Mouse (Mus musculus): ENCODE measurements at regions not wholly inside any gene's neighbourhood (a gene's known extent, or its start where the extent isn't known, plus 50 kb on each side); places are given as distances from the start of the nearest gene placed in this dataset.
A peak's percentile ranks its signal among the peaks of the same experiment; 100 is the strongest.

GRCm38 (mm10) chr7:135823884-135824750, 108.0 kb upstream of the Mki67 start:
- no peaks in the 10 kb centered on the region for H3K9me3 ChIP-seq (replicated peaks)
- WGBS, result 38% methylated on average over 6 of the region's 6 CpGs
- H3K4me3 ChIP-seq (replicated peaks), result no peak overlapping the region
- no peaks in the 10 kb centered on the region for H3K27me3 ChIP-seq
- H3K36me3 ChIP-seq, result no peaks in the 10 kb centered on the region
- no peak overlapping the region for H3K27ac ChIP-seq
- no peak overlapping the region for H3K9ac ChIP-seq
- ATAC-seq (replicated peaks; ENCODE audit: low FRiP score), result no peak
- H3K4me2 ChIP-seq, result no peak overlapping the region
- 0 out of 2 replicates have a peak, but pooled peaks cover 2% of the 10 kb centered on the region for H3K4me1 ChIP-seq

GRCm38 (mm10) chr7:135829246-135829645, 113.1 kb upstream of the Mki67 start:
- Histone ChIP-seq H3K4me2 (no peak overlapping the region), H3K27ac (no peak overlapping the region), H3K4me3 (replicated peaks) (no peak overlapping the region), H3K4me1 (no peaks in the 10 kb centered on the region), H3K9ac (no peak overlapping the region), H3K27me3 (no peaks in the 10 kb centered on the region), H3K9me3 (replicated peaks) (no peaks in the 10 kb centered on the region), H3K36me3 (no peaks in the 10 kb centered on the region)
- ATAC-seq (replicated peaks; ENCODE audit: low FRiP score), result no peak
- 50% methylated on average over 2 of the region's 2 CpGs for WGBS

GRCm38 (mm10) chr7:135833425-135833824, 117.3 kb upstream of the Mki67 start:
- WGBS, result 76% methylated on average over 9 of the region's 9 CpGs
- ATAC-seq (replicated peaks; ENCODE audit: low FRiP score), result no peak

GRCm38 (mm10) chr7:135836808-135837733, 120.9 kb upstream of the Mki67 start:
- no peaks in the 10 kb centered on the region for H3K9me3 ChIP-seq (replicated peaks)
- no peak overlapping the region for H3K27ac ChIP-seq
- H3K4me3 ChIP-seq (replicated peaks), result no peak overlapping the region
- no peaks in the 10 kb centered on the region for H3K36me3 ChIP-seq
- peaks cover 7% of the 10 kb centered on the region for H3K4me1 ChIP-seq
- no peak overlapping the region for H3K9ac ChIP-seq
- WGBS, result 42% methylated on average over 12 of the region's 12 CpGs
- peak; percentile 83 for ATAC-seq (replicated peaks; ENCODE audit: low FRiP score)
- H3K4me2 ChIP-seq, result no peak overlapping the region
- H3K27me3 ChIP-seq, result peaks cover 30% of the 10 kb centered on the region; the same call in 1 of the 2 replicates

More at GRCm38 (mm10) chr7:135833425-135833824, 117.3 kb upstream of the Mki67 start:
- Histone ChIP-seq H3K27ac (no peak overlapping the region), H3K9me3 (replicated peaks) (no peaks in the 10 kb centered on the region), H3K36me3 (no peaks in the 10 kb centered on the region), H3K4me2 (no peak overlapping the region), H3K9ac (no peak overlapping the region), H3K4me1 (peaks cover 7% of the 10 kb centered on the region), H3K27me3 (peaks cover 21% of the 10 kb centered on the region; the same call in 1 of the 2 replicates), H3K4me3 (replicated peaks) (no peak overlapping the region)

- H3K9me3 ChIP-seq (replicated peaks), result no peaks in the 10 kb centered on the region
- no peak overlapping the region for H3K27ac ChIP-seq
- no peak overlapping the region for H3K9ac ChIP-seq
- no peaks in the 10 kb centered on the region for H3K36me3 ChIP-seq
- peaks cover 25% of the 10 kb centered on the region; the same call in 1 of the 2 replicates for H3K27me3 ChIP-seq
- H3K4me2 ChIP-seq, result no peak overlapping the region
- peaks cover 22% of the 10 kb centered on the region for H3K4me1 ChIP-seq
- H3K4me3 ChIP-seq (replicated peaks), result no peak overlapping the region
- WGBS, result 67% methylated on average over 5 of the region's 5 CpGs
- ATAC-seq (replicated peaks; ENCODE audit: low FRiP score), result no peak
Measured at GRCm38 (mm10) chr7:135844018-135844417, 127.9 kb upstream of the Mki67 start.

- no peaks in the 10 kb centered on the region for H3K9me3 ChIP-seq (replicated peaks)
- no peak for ATAC-seq (replicated peaks; ENCODE audit: low FRiP score)
- peaks cover 25% of the 10 kb centered on the region for H3K4me1 ChIP-seq
- H3K4me2 ChIP-seq, result no peak overlapping the region
- no peak overlapping the region for H3K27ac ChIP-seq
- H3K36me3 ChIP-seq, result no peaks in the 10 kb centered on the region
- H3K4me3 ChIP-seq (replicated peaks), result no peak overlapping the region
- H3K27me3 ChIP-seq, result peaks cover 18% of the 10 kb centered on the region
- no peak overlapping the region for H3K9ac ChIP-seq
- WGBS, result 56% methylated on average over 9 of the region's 9 CpGs
Measured at GRCm38 (mm10) chr7:135847304-135847703, 131.1 kb upstream of the Mki67 start.

- no peaks in the 10 kb centered on the region for H3K36me3 ChIP-seq
- H3K4me2 ChIP-seq, result no peak overlapping the region
- H3K27ac ChIP-seq, result peak overlapping the region; percentile 74
- H3K9ac ChIP-seq, result no peak overlapping the region
- peaks cover 26% of the 10 kb centered on the region for H3K4me1 ChIP-seq
- no peaks in the 10 kb centered on the region for H3K9me3 ChIP-seq (replicated peaks)
- ATAC-seq (replicated peaks; ENCODE audit: low FRiP score), result no peak
- H3K27me3 ChIP-seq, result peaks cover 25% of the 10 kb centered on the region
- no peak overlapping the region for H3K4me3 ChIP-seq (replicated peaks)
- 16% methylated on average over 4 of the region's 4 CpGs for WGBS
Measured at GRCm38 (mm10) chr7:135848170-135848569, 132.0 kb upstream of the Mki67 start.

- no peak overlapping the region for H3K4me3 ChIP-seq (replicated peaks)
- no peak for ATAC-seq (replicated peaks; ENCODE audit: low FRiP score)
- no peaks in the 10 kb centered on the region for H3K36me3 ChIP-seq
- H3K9ac ChIP-seq, result no peak overlapping the region
- peaks cover 25% of the 10 kb centered on the region for H3K27me3 ChIP-seq
- H3K4me2 ChIP-seq, result no peak overlapping the region
- 67% methylated on average over 5 of the region's 5 CpGs for WGBS
- H3K4me1 ChIP-seq, result peaks cover 32% of the 10 kb centered on the region
- no peaks in the 10 kb centered on the region for H3K9me3 ChIP-seq (replicated peaks)
- 0 out of 2 replicates have a peak overlapping the region, but pooled peaks have one; percentile 54 for H3K27ac ChIP-seq
Measured at GRCm38 (mm10) chr7:135848833-135849232, 132.7 kb upstream of the Mki67 start.

GRCm38 (mm10) chr7:135853127-135853813, 137.1 kb upstream of the Mki67 start:
- Histone ChIP-seq H3K9me3 (replicated peaks) (no peaks in the 10 kb centered on the region), H3K4me3 (replicated peaks) (peak overlapping the region; percentile 31), H3K9ac (peak overlapping the region; percentile 9; the same call in 1 of the 2 replicates), H3K27ac (no peak overlapping the region), H3K4me1 (peaks cover 22% of the 10 kb centered on the region), H3K36me3 (no peaks in the 10 kb centered on the region), H3K4me2 (peak overlapping the region; percentile 66), H3K27me3 (peaks cover 25% of the 10 kb centered on the region)
- peak; percentile 68 for ATAC-seq (replicated peaks; ENCODE audit: low FRiP score)
- 6% methylated on average over 36 of the region's 39 CpGs for WGBS

- WGBS, result 26% methylated on average over 10 of the region's 10 CpGs
- H3K4me3 ChIP-seq (replicated peaks), result peak overlapping the region; percentile 31
- H3K36me3 ChIP-seq, result no peaks in the 10 kb centered on the region
- no peak overlapping the region; the same call in 1 of the 2 replicates for H3K9ac ChIP-seq
- no peaks in the 10 kb centered on the region for H3K9me3 ChIP-seq (replicated peaks)
- H3K4me2 ChIP-seq, result peak overlapping the region; percentile 66
- H3K27ac ChIP-seq, result no peak overlapping the region
- peaks cover 25% of the 10 kb centered on the region for H3K27me3 ChIP-seq
- ATAC-seq (replicated peaks; ENCODE audit: low FRiP score), result no peak
- peaks cover 16% of the 10 kb centered on the region for H3K4me1 ChIP-seq
Measured at GRCm38 (mm10) chr7:135853814-135854324, 137.7 kb upstream of the Mki67 start.

GRCm38 (mm10) chr7:135860288-135860687, 144.1 kb upstream of the Mki67 start:
- Histone ChIP-seq H3K9ac (no peak overlapping the region), H3K36me3 (no peaks in the 10 kb centered on the region), H3K4me3 (replicated peaks) (no peak overlapping the region), H3K27me3 (peaks cover 4% of the 10 kb centered on the region; the same call in 1 of the 2 replicates), H3K4me1 (peaks cover 50% of the 10 kb centered on the region), H3K27ac (peak overlapping the region; percentile 84), H3K4me2 (peak overlapping the region; percentile 34; the same call in 1 of the 2 replicates), H3K9me3 (replicated peaks) (no peaks in the 10 kb centered on the region)
- 23% methylated on average over 4 of the region's 4 CpGs for WGBS
- no peak for ATAC-seq (replicated peaks; ENCODE audit: low FRiP score)
